Mouse (Mus musculus): ENCODE results near the gene Psg28.
"Not testable (repeated sequence)": the region's sequence is repeated elsewhere in the genome, so short reads cannot be mapped to it uniquely, and the experiment has no call there.

The Psg28 gene

DNA sequence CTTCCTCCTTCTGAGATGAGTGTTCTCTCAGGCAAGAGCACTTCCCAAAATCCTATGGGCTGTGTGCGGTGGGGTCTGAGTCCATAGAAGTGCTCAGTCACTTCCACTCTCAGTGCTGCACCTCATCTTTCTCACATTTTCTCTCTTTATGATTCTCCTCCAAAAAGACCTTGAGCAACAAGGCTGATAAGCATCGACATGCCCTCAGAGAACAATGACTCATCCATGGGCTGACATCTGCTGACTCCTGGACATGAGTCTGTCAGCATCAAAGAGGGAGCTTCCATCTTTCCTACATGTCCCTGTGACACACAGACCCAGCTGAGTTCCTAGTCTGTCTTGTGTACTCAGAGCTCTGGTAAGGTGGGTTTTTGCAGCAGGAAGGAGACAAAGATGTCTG lies at the start of gene Psg28:
Gene Psg28, minus strand, starts transcription at position 101 of the 400 bp plus-strand sequence.
- not testable (repeated sequence) for DNase-seq

DNA sequence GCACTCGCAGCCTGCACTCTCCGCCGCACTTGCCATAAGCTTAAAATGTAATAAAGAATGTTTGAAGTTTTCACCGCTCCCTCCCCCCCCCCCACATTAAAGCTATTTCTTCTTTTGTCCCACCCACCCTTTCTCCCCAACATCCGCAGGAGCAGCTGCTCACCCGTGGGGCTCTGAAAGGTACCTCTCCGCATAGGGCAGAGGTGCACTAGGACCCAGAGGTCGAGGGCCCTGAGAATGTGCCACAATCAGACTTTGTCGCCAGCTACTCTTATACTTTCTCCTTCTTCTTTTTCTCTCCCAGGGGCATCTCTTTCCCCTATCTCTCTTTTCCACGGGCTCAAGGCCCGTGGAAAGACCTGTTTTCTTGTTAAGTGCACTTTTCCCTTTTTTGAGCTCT lies 28.4 kb downstream of the Psg28 start:
- no peak for DNase-seq

DNA sequence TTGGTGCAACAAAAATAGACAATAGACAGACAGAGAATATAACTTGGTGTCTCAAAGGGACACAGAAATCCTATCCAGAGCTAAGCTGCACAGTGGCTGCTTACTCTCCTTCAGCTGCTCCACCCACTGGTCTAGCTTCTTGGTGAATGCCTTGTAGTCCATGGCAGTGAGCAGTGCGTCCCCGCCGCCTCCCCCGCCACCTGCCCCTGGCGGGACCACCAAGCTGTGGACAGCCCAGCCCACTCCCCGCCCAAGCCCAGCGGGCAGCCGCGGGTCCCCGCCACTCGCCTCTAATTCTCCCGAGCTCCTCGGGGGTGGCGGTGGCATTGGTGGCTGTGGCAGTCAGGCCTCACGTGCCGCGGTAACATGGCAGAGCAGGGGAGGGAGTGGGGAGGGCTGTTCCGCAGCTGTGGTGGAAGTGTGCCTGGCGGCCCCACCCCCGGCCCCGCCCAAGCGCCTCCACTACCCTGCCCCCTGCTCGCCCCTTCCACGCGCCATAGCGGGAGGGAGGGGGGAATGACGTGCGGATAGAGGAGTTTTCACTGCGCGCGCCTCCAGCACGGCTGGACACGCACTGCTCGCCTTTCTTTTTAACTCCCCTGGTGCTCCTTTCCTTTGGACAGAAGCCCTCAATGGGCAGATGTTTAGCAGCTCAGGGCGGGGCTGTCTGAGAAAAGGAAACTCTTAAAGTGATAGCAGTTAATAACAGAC lies 29.2 kb downstream of the Psg28 start:
- DNase-seq, result no peak

DNA sequence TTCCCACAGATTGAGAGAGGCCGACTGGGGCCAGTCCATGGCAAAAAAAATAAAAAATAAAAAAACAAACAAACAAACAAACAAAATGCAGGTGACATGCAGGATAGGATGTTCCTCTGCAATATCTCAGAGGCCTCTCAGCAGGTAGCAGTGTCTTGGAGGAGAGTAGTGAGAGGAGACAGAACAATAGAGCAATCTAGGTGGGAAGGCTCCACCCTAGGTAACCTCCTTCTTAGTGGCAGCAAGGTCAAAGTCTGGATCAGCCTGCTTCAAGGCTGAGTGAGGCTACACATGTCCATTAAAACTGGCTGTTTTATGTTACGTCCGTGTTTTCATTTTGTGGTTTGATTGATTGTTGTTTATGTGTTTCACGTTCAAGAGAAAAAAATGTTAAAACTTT lies 40.4 kb downstream of the Psg28 start:
- not testable (repeated sequence) for DNase-seq

DNA sequence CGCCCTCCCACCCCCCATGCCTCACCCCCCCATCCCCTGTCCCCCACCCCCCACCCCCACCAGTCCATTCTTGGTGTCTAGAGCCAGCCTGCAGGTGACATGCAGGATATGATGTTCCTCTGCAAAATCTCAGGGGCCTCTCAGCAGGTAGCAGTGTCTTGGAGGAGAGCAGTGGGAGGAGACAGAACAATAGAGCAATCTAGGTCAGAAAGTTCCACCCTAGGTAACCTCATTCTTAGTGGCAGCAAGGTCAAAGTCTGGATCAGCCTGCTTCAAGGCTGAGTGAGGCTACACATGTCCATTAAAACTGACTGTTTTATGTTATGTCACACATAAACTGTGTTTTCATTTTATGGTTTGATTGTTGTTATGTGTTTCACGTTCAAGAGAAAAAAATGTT lies 53.5 kb downstream of the Psg28 start:
- no peak for DNase-seq

Data from cerebellum, adult 9-11 months (tissue).